Mouse (Mus musculus) testis, adult 2 months (tissue): ENCODE results near the gene Tjp1.

Experiments used
- CTCF ChIP-seq: fragments of 200-500 bp; IDR thresholded peaks from 2 replicates; pipeline ENCODE4 v1.5.1; 2012; ENCODE audit warnings: low read depth, mild to moderate bottlenecking, inconsistent platforms, low read length, moderate library complexity; ENCODE audit not compliant: control insufficient read depth, insufficient read depth, insufficient replicate concordance
- POLR2A ChIP-seq: fragments of 200-500 bp; IDR thresholded peaks from 2 replicates; pipeline ENCODE4 v1.6.1; 2012; ENCODE audit warnings: low read depth, mild to moderate bottlenecking, inconsistent platforms, low read length, moderate library complexity; ENCODE audit not compliant: control insufficient read depth

- TF ChIP-seq CTCF (no peak), POLR2A (no peak)
Observed at GRCm38 (mm10) chr7:65441505-65441904, 86.1 kb downstream of the Tjp1 start.
